Mouse (Mus musculus) cerebellum, postnatal 36 days (tissue): Measurements from ENCODE around the gene Zfp786.
"Not testable (repeated sequence)": the region's sequence is repeated elsewhere in the genome, so short reads cannot be mapped to it uniquely, and the experiment has no call there.

Experiments
- DNase-seq, 2 experiments: peaks; one replicate each; pipeline ENCODE4 v3.0.0; 2021 to 2022; ENCODE audit warnings: mixed read lengths in 2 of 2

The Zfp786 gene

GRCm38 (mm10) chr6:47830104-47831078, at the start of gene Zfp786:
Gene Zfp786 (minus strand): TSS chr6:47830867.
- DNase-seq, result peak; percentile 97 to 98

DNA sequence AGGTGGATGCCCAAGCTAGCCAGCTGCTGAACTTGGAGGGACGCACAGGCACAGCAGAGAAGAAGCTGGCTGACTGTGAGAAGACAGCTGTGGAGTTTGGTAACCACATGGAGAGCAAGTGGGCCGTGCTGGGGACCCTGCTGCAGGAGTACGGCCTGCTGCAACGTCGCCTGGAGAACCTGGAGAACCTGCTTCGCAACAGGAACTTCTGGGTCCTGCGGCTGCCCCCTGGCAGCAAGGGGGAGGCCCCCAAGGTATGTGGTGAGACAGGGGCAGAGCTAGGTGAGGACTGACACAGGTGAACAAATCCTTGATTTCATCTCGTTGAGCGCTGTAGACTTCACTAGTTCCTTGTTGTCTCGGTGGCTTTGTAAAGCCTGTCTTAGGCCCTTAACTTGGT, 49.5 kb upstream of the Zfp786 start:
- no peak for DNase-seq

GRCm38 (mm10) chr6:47879049-47879716, 48.5 kb upstream of the Zfp786 start:
- DNase-seq, result no peak

- no peak for DNase-seq
These were observed 47.9 kb upstream of the Zfp786 start for GRCm38 (mm10) chr6:47878593-47878992.

DNA sequence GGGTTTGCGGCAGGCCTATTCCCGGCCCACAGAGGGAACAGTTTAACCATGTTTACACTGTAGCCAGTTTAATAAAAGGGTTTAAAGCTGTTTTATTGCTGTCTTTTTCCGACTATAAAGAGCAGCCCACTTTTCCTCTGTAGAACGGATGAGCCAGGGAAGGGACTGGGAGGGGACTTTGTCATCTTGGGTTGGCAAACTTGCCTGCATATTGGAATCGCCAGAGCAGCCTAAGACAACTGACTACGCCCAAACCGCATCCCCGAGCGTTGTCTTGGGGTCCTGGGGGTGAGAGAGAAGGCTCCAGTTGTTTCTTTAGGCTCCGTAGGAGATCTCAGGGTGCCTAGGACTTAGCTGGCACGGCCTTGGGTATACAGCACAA, 47.5 kb upstream of the Zfp786 start:
- DNase-seq, result no peak

DNA sequence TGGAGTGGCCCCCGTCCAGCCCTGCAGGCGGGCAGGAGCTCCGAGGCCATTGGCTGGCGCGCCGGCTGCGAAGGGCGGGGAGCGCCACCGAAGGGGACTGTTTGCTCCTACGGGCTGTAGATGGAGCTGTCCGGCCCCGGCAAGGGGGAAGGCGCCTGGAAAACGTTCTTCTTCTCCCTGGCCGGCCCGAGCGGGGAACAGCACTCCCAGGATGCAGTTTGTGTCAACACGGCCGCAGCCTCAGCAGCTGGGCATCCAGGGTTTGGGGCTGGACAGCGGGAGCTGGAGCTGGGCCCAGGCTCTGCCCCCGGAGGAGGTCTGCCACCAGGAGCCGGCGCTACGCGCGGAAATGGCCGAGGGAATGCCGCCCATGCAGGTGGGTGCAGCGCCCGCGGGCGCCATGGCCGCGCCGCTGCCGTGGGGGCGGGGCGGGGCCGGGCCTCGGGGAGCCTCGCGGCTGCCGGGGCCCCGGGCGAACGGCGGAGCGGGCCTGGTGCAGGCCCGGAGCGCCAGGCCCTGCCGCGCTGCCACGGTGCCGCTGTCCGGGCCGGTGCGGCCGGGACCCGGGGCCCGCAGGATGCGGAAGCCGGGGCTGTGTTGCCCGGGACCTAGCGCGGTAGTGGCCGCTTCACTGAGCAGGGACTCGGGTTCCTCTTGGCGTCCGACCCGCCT, 46.9 kb upstream of the Zfp786 start:
- DNase-seq, result peak; percentile 90 to 93

GRCm38 (mm10) chr6:47877058-47877457, 46.4 kb upstream of the Zfp786 start, which contains the start of gene Zfp282:
Gene Zfp282 (plus strand): TSS chr6:47877204.
- no peak for DNase-seq

GRCm38 (mm10) chr6:47872266-47872665, 41.6 kb upstream of the Zfp786 start:
- DNase-seq, result no peak

- DNase-seq, result not testable (repeated sequence)
These were observed 27.1 kb upstream of the Zfp786 start for GRCm38 (mm10) chr6:47857729-47858128.

DNA sequence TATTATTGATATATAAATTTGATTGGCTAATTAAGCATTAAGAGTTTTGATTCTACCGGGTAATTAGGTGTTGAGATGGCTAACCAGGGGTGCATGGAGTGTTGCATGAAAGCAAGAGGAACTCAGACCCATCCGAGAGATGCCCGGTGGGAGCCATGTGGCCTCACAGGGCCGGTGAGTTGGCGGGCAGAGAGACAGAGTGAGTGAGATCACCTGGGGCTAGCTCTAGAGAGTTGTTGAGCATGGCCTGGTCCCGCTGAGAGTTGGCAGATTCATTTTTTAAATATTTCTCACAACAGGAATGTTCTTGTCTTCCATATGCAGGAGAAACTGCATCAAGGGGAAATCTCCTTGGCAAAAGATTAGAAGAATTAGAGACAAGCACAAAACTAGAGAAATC, 26.6 kb upstream of the Zfp786 start:
- DNase-seq, result peak; percentile 29 to 30

- no peak for DNase-seq
These were observed 15.1 kb upstream of the Zfp786 start for GRCm38 (mm10) chr6:47845779-47846178.

DNA sequence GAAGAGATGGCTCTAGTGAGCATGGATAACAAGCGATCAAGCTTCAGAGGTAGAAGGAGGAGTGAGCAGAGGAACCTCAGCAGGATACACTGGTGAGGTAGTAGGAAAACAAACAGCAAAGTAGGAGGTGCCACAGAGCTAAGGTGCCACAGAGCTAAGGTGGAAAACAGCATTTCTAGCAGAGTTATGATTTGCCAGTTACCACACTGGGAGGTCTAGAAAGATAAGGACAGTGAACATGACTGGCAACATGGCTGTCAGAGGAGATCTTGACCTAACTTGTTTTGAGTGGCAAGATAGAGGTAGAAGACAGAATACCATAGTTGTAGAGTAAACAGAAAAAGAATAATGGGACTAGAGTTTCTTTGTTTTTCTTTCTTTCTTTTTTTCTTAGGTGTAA, 11.7 kb upstream of the Zfp786 start:
- DNase-seq, result no peak

- no peak for DNase-seq
These were observed 11.2 kb upstream of the Zfp786 start for GRCm38 (mm10) chr6:47841831-47842230.

GRCm38 (mm10) chr6:47841077-47841476, 10.4 kb upstream of the Zfp786 start:
- no peak for DNase-seq

- DNase-seq, result no peak
These were observed 7.0 kb upstream of the Zfp786 start for GRCm38 (mm10) chr6:47837630-47838029.

- peak; percentile 65 to 69 for DNase-seq
These were observed 5.4 kb upstream of the Zfp786 start for GRCm38 (mm10) chr6:47835984-47836521.

DNA sequence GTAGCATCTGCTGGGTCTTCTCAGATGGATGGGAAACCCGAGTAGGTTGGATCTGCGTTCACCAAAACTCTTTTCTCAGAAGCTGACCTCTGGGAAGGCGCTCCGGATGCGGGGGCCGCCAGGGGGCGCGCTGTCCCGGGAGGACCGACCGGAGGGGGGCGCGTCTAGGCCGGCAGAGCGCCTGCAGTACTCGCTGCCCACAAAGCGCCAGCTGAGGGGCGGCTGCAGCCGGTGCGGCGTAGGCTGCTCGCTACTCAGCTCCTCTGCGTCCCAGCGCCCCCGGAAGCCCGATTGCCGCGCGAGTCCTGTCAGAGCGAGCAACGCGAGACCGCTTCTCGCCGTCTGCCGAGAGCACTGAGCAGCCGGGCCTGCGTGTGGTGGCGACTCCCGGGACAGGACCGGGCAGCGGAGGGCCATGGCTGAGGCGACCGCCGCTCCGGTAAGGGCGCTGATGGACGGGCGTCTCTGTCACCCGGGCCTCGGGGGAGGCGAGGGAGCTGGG, 4.9 kb upstream of the Zfp786 start, which contains the start of gene Zfp398:
Gene Zfp398, plus strand, starts transcription at position 180 of the 502 bp plus-strand sequence.
- DNase-seq, result peak; percentile 96 to 99

- no peak for DNase-seq
These were observed 1.6 kb upstream of the Zfp786 start for GRCm38 (mm10) chr6:47832220-47832619.

GRCm38 (mm10) chr6:47828950-47829349, 1.7 kb downstream of the Zfp786 start:
- DNase-seq, result no peak

GRCm38 (mm10) chr6:47827462-47827861, 3.2 kb downstream of the Zfp786 start:
- DNase-seq, result no peak

GRCm38 (mm10) chr6:47824241-47824640, 6.4 kb downstream of the Zfp786 start:
- no peak for DNase-seq

GRCm38 (mm10) chr6:47821776-47822175, 8.9 kb downstream of the Zfp786 start:
- DNase-seq, result no peak

GRCm38 (mm10) chr6:47821236-47821635, 9.4 kb downstream of the Zfp786 start:
- DNase-seq, result no peak
